Mouse (Mus musculus) MEL (cell line): ENCODE data around the gene Hmgn1. TPM values are rescaled to one million over a fixed set of nuclear protein-coding genes. Genes with fewer than 3 reads are reported as not detected.
A peak's percentile ranks its signal among the peaks of the same experiment; 100 is the strongest.

Experiments used
- DNase-seq: peaks from one replicate; pipeline ENCODE4 v3.0.0; 2011; ENCODE audit warnings: low read depth, low spot score
- H3K27ac ChIP-seq: 2 replicates; pipeline ENCODE4 v1.5.1; 2012; ENCODE audit warnings: low read depth, mild to moderate bottlenecking, control low read depth, low read length, moderate library complexity; ENCODE audit not compliant: control insufficient read depth
- H3K27me3 ChIP-seq, 2 experiments: fragments of 150-350 bp in 1 of 2; sonication (generic) in 1 of 2; 2 replicates each; pipeline ENCODE4 v1.6.1; 2012; ENCODE audit warnings: low read length in 2 of 2, mild to moderate bottlenecking in 2 of 2, improper control_type of control experiment in 1 of 2, moderate library complexity in 1 of 2; ENCODE audit not compliant: insufficient read depth in 2 of 2, control insufficient read depth in 1 of 2
- H3K36me3 ChIP-seq, 2 experiments: 2 replicates each; pipeline ENCODE4 v1.6.1; 2012 to 2014; ENCODE audit warnings: low read length in 2 of 2, improper control_type of control experiment in 1 of 2, inconsistent platforms in 1 of 2, mild to moderate bottlenecking in 1 of 2; ENCODE audit not compliant: insufficient read depth in 2 of 2, control insufficient read depth in 1 of 2
- H3K4me1 ChIP-seq, 2 experiments: fragments of 150-350 bp in 1 of 2; sonication (generic) in 1 of 2; 2 replicates each; pipeline ENCODE4 v1.6.1; 2012; ENCODE audit warnings: low read length in 2 of 2, improper control_type of control experiment in 1 of 2, mild to moderate bottlenecking in 1 of 2; ENCODE audit not compliant: insufficient read depth in 2 of 2, control insufficient read depth in 1 of 2
- H3K4me3 ChIP-seq, 2 experiments: fragments of 150-350 bp in 1 of 2; sonication (generic) in 1 of 2; 2 replicates each; pipeline ENCODE4 v1.5.1; 2012; ENCODE audit warnings: low read depth in 2 of 2, low read length in 2 of 2, mild to moderate bottlenecking in 2 of 2, moderate library complexity in 2 of 2, control low read depth in 1 of 2, improper control_type of control experiment in 1 of 2; ENCODE audit not compliant: control insufficient read depth in 1 of 2, insufficient read depth in 1 of 2
- H3K79me2 ChIP-seq: 2 replicates; pipeline ENCODE4 v1.6.1; 2012; ENCODE audit warnings: mild to moderate bottlenecking, low read length, moderate library complexity; ENCODE audit not compliant: control insufficient read depth, poor library complexity, insufficient read depth
- H3K9ac ChIP-seq: 2 replicates; pipeline ENCODE4 v1.6.1; 2012; ENCODE audit warnings: low read depth, mild to moderate bottlenecking, control low read depth, low read length, moderate library complexity; ENCODE audit not compliant: control insufficient read depth, poor library complexity, severe bottlenecking
- H3K9me3 ChIP-seq: fragments of 150-350 bp; sonication (generic); replicated peaks from 2 replicates; pipeline ENCODE4 v1.6.1; 2012; ENCODE audit warnings: mild to moderate bottlenecking, low read length, improper control_type of control experiment, moderate library complexity; ENCODE audit not compliant: insufficient read depth
- BHLHE40 ChIP-seq: IDR thresholded peaks from 2 replicates; pipeline ENCODE4 v1.6.1; 2012; ENCODE audit warnings: low read depth, mild to moderate bottlenecking, inconsistent platforms, low read length, improper control_type of control experiment, borderline replicate concordance
- CTCF ChIP-seq, 3 experiments: IDR thresholded peaks in 2 of 3; conservative IDR thresholded peaks in 1 of 3; 2 replicates each; pipeline ENCODE4 v1.5.1; 2011 to 2012; ENCODE audit warnings: low read length in 3 of 3, low read depth in 2 of 3, mild to moderate bottlenecking in 2 of 3, improper control_type of control experiment in 1 of 3, inconsistent platforms in 1 of 3, mixed read lengths in 1 of 3, moderate library complexity in 1 of 3; ENCODE audit not compliant: control insufficient read depth in 1 of 3, insufficient read depth in 1 of 3, poor library complexity in 1 of 3, severe bottlenecking in 1 of 3
- GATA1 ChIP-seq: IDR thresholded peaks from 2 replicates; pipeline ENCODE4 v1.6.1; 2011; ENCODE audit warnings: low read depth, low read length, improper control_type of control experiment
- KAT2A ChIP-seq: conservative IDR thresholded peaks from 2 replicates; pipeline ENCODE4 v1.6.1; 2012; ENCODE audit warnings: low read depth, low read length, improper control_type of control experiment, inconsistent platforms
- MAFK ChIP-seq: IDR thresholded peaks from 2 replicates; pipeline ENCODE4 v1.6.1; 2011; ENCODE audit warnings: low read depth, mild to moderate bottlenecking, low read length, improper control_type of control experiment, borderline replicate concordance
- MAX ChIP-seq: IDR thresholded peaks from 2 replicates; pipeline ENCODE4 v1.6.1; 2011; ENCODE audit warnings: low read length, improper control_type of control experiment
- MAZ ChIP-seq: IDR thresholded peaks from 2 replicates; pipeline ENCODE4 v1.6.1; 2012; ENCODE audit warnings: low read depth, mild to moderate bottlenecking, inconsistent platforms, low read length, improper control_type of control experiment
- MYB ChIP-seq: IDR thresholded peaks from 2 replicates; pipeline ENCODE4 v1.6.1; 2011; ENCODE audit warnings: mild to moderate bottlenecking, low read depth, low read length, improper control_type of control experiment
- MYC ChIP-seq: IDR thresholded peaks from 2 replicates; pipeline ENCODE4 v1.6.1; 2011; ENCODE audit warnings: low read depth, mild to moderate bottlenecking, low read length, improper control_type of control experiment, moderate library complexity
- NELFE ChIP-seq: IDR thresholded peaks from 2 replicates; pipeline ENCODE4 v1.6.1; 2011; ENCODE audit warnings: low read depth, low read length, improper control_type of control experiment
- NRF1 ChIP-seq: IDR thresholded peaks from 2 replicates; pipeline ENCODE4 v1.6.1; 2014; ENCODE audit warnings: low read depth, mild to moderate bottlenecking, inconsistent platforms, low read length, improper control_type of control experiment, moderate library complexity; ENCODE audit not compliant: poor library complexity, insufficient read depth, severe bottlenecking
- RAD21 ChIP-seq: IDR thresholded peaks from 2 replicates; pipeline ENCODE4 v1.6.1; 2011; ENCODE audit warnings: mild to moderate bottlenecking, low read depth, low read length, improper control_type of control experiment
- RCOR1 ChIP-seq: IDR thresholded peaks from 2 replicates; pipeline ENCODE4 v1.6.1; 2012; ENCODE audit warnings: low read depth, mild to moderate bottlenecking, inconsistent platforms, low read length, improper control_type of control experiment
- SMC3 ChIP-seq: IDR thresholded peaks from 2 replicates; pipeline ENCODE4 v1.6.1; 2011; ENCODE audit warnings: low read depth, low read length, improper control_type of control experiment
- TAL1 ChIP-seq: IDR thresholded peaks from 2 replicates; pipeline ENCODE4 v1.6.1; 2012; ENCODE audit warnings: mild to moderate bottlenecking, inconsistent platforms, low read length, moderate library complexity, mixed read lengths
- TCF12 ChIP-seq: IDR thresholded peaks from 2 replicates; pipeline ENCODE4 v1.6.1; 2014; ENCODE audit warnings: low read depth, mild to moderate bottlenecking, inconsistent platforms, low read length, improper control_type of control experiment, moderate library complexity
- UBTF ChIP-seq: IDR thresholded peaks from 2 replicates; pipeline ENCODE4 v1.6.1; 2012; ENCODE audit warnings: low read depth, mild to moderate bottlenecking, inconsistent platforms, low read length, improper control_type of control experiment, moderate library complexity, borderline replicate concordance; ENCODE audit not compliant: insufficient read depth
- USF1 ChIP-seq: IDR thresholded peaks from 2 replicates; pipeline ENCODE4 v1.6.1; 2014; ENCODE audit warnings: low read depth, mild to moderate bottlenecking, inconsistent platforms, low read length, improper control_type of control experiment, moderate library complexity
- USF2 ChIP-seq, 2 experiments: IDR thresholded peaks; 2 replicates each; pipeline ENCODE4 v1.6.1; 2011 to 2012; ENCODE audit warnings: improper control_type of control experiment in 2 of 2, low read length in 2 of 2, borderline replicate concordance in 1 of 2, inconsistent platforms in 1 of 2, low read depth in 1 of 2, mild to moderate bottlenecking in 1 of 2; ENCODE audit not compliant: insufficient read depth in 1 of 2
- ZC3H11A ChIP-seq: IDR thresholded peaks from 2 replicates; pipeline ENCODE4 v1.6.1; 2012; ENCODE audit warnings: low read depth, mild to moderate bottlenecking, inconsistent platforms, low read length, improper control_type of control experiment
- ZMIZ1 ChIP-seq: IDR thresholded peaks from 2 replicates; pipeline ENCODE4 v1.6.1; 2012; ENCODE audit warnings: low read depth, mild to moderate bottlenecking, inconsistent platforms, low read length, improper control_type of control experiment, moderate library complexity
- ZNF384 ChIP-seq: IDR thresholded peaks from 2 replicates; pipeline ENCODE4 v1.6.1; 2012; ENCODE audit warnings: low read depth, mild to moderate bottlenecking, inconsistent platforms, low read length, improper control_type of control experiment
- polyA plus RNA-seq, 2 experiments: library from polyadenylated mRNA; stranded (reverse) in 1 of 2; unstranded in 1 of 2; fragments of >175 nt in 1 of 2; fragments of >200 nt in 1 of 2; gene quantifications; 2 replicates each; pipeline versions ENCODE4 v1.2.1 to v1.2.4; 2012; ENCODE audit warnings: low replicate concordance in 2 of 2, low read depth in 1 of 2; ENCODE audit not compliant: insufficient read length in 2 of 2, insufficient read depth in 1 of 2, missing spikeins in 1 of 2
- total RNA-seq: library from RNA; depleted of rRNA; stranded (reverse); fragments of 300-350 nt; gene quantifications from 2 replicates; pipeline ENCODE4 v1.2.3, GENCODE M21; 2012

Gene Hmgn1
- total and polyA plus RNA-seq, 3 experiments, result 185 to 778 (median 246) TPM

GRCm38 (mm10) chr16:96126684-96127171 lies 801 bp downstream of the Hmgn1 start (continued):
- TF ChIP-seq GATA1, result peak; percentile 89
- TF ChIP-seq MAX, result no peak; the same call in 1 of the 2 replicates
- no peak for TF ChIP-seq NELFE
- no peak for TF ChIP-seq RCOR1
- no peak for TF ChIP-seq CTCF (IDR thresholded peaks at IDR 0.05 in 2 of 3, conservative IDR thresholded peaks at IDR 0.05 in 1 of 3; ENCODE audit: control insufficient read depth in 1 of 3, insufficient read depth in 1 of 3, low read depth in 2 of 3, low read length in 3 of 3, poor library complexity in 1 of 3, severe bottlenecking in 1 of 3)
- no peak for TF ChIP-seq ZC3H11A
- TF ChIP-seq MYB, result no peak
- TF ChIP-seq USF1, result no peak
- no peak for TF ChIP-seq ZMIZ1
- no peak for TF ChIP-seq MAFK
- TF ChIP-seq TCF12, result no peak

- peaks cover 0 to 6% of the 10 kb centered on the region in 2 experiments; a peak in 1 of 4 replicates for H3K4me1 ChIP-seq
- no peaks in the 10 kb centered on the region for H3K9me3 ChIP-seq
- H3K27ac ChIP-seq, result no peak overlapping the region
- DNase-seq, result peak; percentile 59
- no peak overlapping the region for H3K9ac ChIP-seq
- H3K36me3 ChIP-seq, result peaks cover 8 to 15% of the 10 kb centered on the region in 2 experiments
- no peaks in the 10 kb centered on the region for H3K27me3 ChIP-seq
- TF ChIP-seq TAL1, result peak; percentile 34; the same call in 1 of the 2 replicates
- TF ChIP-seq KAT2A, result no peak
- TF ChIP-seq MAZ, result no peak
- H3K79me2 ChIP-seq, result no peaks in the 10 kb centered on the region
- H3K4me3 ChIP-seq, result no peak overlapping the region
Measured at GRCm38 (mm10) chr16:96120022-96120623, 7.4 kb downstream of the Hmgn1 start.

GRCm38 (mm10) chr16:96114729-96115128 lies 12.8 kb downstream of the Hmgn1 start:
- Histone ChIP-seq H3K4me3 (no peak overlapping the region), H3K9ac (no peak overlapping the region), H3K27me3 (no peaks in the 10 kb centered on the region), H3K36me3 (no peaks in the 10 kb centered on the region), H3K9me3 (no peaks in the 10 kb centered on the region), H3K79me2 (no peaks in the 10 kb centered on the region), H3K4me1 (no peaks in the 10 kb centered on the region), H3K27ac (no peak overlapping the region)
- peak; percentile 71 for DNase-seq
- TF ChIP-seq ZC3H11A, result peak; percentile 68
- peak; percentile 26 to 72 (median 49); a peak in 5 of 6 replicates for TF ChIP-seq CTCF (IDR thresholded peaks at IDR 0.05 in 2 of 3, conservative IDR thresholded peaks at IDR 0.05 in 1 of 3; ENCODE audit: control insufficient read depth in 1 of 3, insufficient read depth in 1 of 3, low read depth in 2 of 3, low read length in 3 of 3, poor library complexity in 1 of 3, severe bottlenecking in 1 of 3)
- peak; percentile 89 for TF ChIP-seq ZNF384
- TF ChIP-seq BHLHE40, result peak; percentile 8; the same call in 1 of the 2 replicates
- TF ChIP-seq MYC, result 0 out of 2 replicates have a peak, but pooled peaks have one; percentile 29
- peak; percentile 67 for TF ChIP-seq RAD21
- TF ChIP-seq NRF1, result no peak
- no peak for TF ChIP-seq USF2 (IDR thresholded peaks at IDR 0.05; ENCODE audit: borderline replicate concordance in 1 of 2, insufficient read depth in 1 of 2, low read depth in 1 of 2, low read length in 2 of 2)
- TF ChIP-seq UBTF, result no peak
- no peak for TF ChIP-seq MYB
- no peak for TF ChIP-seq MAX
- TF ChIP-seq RCOR1, result no peak
- peak; percentile 68 for TF ChIP-seq SMC3
